Comparison of ENCODE assay signal across 31 mouse cellular contexts in genomic region chr8:65194231-65194630, GRCm38 (mm10).
"Had no signal": no experiment of that assay in that cellular context is flagged by ENCODE, and none has a peak within 500 bp of the region (broad histone marks: within the 10 kb centered on the region; RNA-seq: fewer than 3 reads in every experiment).

No protein-coding gene starts in this region.

- H3K36me3 ChIP-seq: heart, embryonic 13.5 days; heart, embryonic 15.5 days; hindbrain, embryonic 10.5 days; hindbrain, embryonic 12.5 days; intestine, embryonic 15.5 days; limb, embryonic 10.5 days; limb, embryonic 12.5 days; liver, embryonic 13.5 days; liver, embryonic 15.5 days had no signal

- H3K4me1 ChIP-seq: heart, embryonic 13.5 days; heart, embryonic 15.5 days; hindbrain, embryonic 10.5 days; hindbrain, embryonic 12.5 days; intestine, embryonic 15.5 days; limb, embryonic 10.5 days; limb, embryonic 12.5 days; liver, embryonic 13.5 days; liver, embryonic 15.5 days had no signal

- H3K4me2 ChIP-seq: heart, embryonic 11.5 days; heart, embryonic 13.5 days; heart, embryonic 15.5 days; hindbrain, embryonic 12.5 days; hindbrain, embryonic 14.5 days; intestine, embryonic 15.5 days; limb, embryonic 12.5 days; liver, embryonic 11.5 days; liver, embryonic 13.5 days; liver, embryonic 15.5 days had no signal

- H3K27me3 ChIP-seq: heart, embryonic 13.5 days; heart, embryonic 15.5 days; hindbrain, embryonic 12.5 days; intestine, embryonic 15.5 days; limb, embryonic 12.5 days; liver, embryonic 13.5 days; liver, embryonic 15.5 days had no signal

- H3K27ac ChIP-seq: gastrocnemius, adult 2 months; heart, adult 2 months; heart, embryonic 13.5 days; heart, embryonic 15.5 days; hindbrain, embryonic 10.5 days; hindbrain, embryonic 12.5 days; hindbrain, embryonic 14.5 days; intestine, embryonic 15.5 days; layer of hippocampus, adult 2 months; left cerebral cortex, adult 2 months; limb, embryonic 10.5 days; limb, embryonic 12.5 days; liver, embryonic 13.5 days; liver, embryonic 15.5 days had no signal

- H3K9me3 ChIP-seq: heart, embryonic 13.5 days; heart, embryonic 15.5 days; hindbrain, embryonic 10.5 days; hindbrain, embryonic 12.5 days; intestine, embryonic 15.5 days; limb, embryonic 10.5 days; limb, embryonic 12.5 days; liver, embryonic 13.5 days; liver, embryonic 15.5 days had no signal

- H3K9ac ChIP-seq: heart, embryonic 13.5 days; heart, embryonic 15.5 days; hindbrain, embryonic 12.5 days; hindbrain, embryonic 14.5 days; intestine, embryonic 15.5 days; limb, embryonic 12.5 days; liver, embryonic 13.5 days; liver, embryonic 15.5 days; liver, postnatal 0 days had no signal

- ATAC-seq: hindbrain, embryonic 16.5 days; inflammation-experienced regulatory T-cells, adult 6 months; intestine, embryonic 15.5 days; intestine, postnatal 0 days; liver, postnatal 0 days had no signal

- H3K4me3 ChIP-seq: gastrocnemius, adult 2 months; heart, adult 2 months; heart, embryonic 13.5 days; heart, embryonic 15.5 days; hindbrain, embryonic 10.5 days; hindbrain, embryonic 12.5 days; intestine, embryonic 15.5 days; layer of hippocampus, adult 2 months; left cerebral cortex, adult 2 months; limb, embryonic 10.5 days; limb, embryonic 12.5 days; liver, embryonic 13.5 days; liver, embryonic 15.5 days had no signal

- DNase-seq: gastrocnemius, adult 2 months; gastrocnemius, postnatal 14 days; gastrocnemius, postnatal 36 days; heart, adult 11 months; heart, adult 2 months; heart, postnatal 14 days; heart, postnatal 36 days; kidney, adult 18-20 months; kidney, adult 8-10 months; kidney, postnatal 10 days; kidney, postnatal 25 days; kidney, postnatal 4 days; liver; liver, embryonic 13.5 days; liver, postnatal 0 days had no signal
